16 mouse cellular contexts compared by ENCODE assay signal in the genomic region with DNA sequence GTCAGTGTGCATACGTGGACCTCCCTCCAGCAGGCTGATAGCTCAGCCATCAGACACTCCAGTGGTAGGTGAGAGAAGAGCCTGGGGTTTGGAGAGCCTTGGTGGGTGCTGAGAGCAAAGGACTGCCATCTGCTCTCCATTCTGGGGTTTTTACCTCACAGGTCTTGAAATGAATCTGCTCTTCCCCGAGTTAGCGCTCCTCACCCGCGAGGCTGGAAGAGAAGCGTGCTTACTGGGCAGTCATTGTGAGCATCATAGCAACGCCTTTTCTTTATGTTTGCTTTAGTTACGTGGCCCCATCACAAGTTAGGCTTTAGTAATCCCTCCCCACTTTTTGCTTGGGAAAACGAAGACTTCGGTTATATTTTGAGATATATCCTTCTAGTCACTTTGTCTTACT. TPM values are rescaled to one million over a fixed set of nuclear protein-coding genes. Genes with fewer than 3 reads are reported as not detected.
DNase-seq lines count a peak whose midpoint lies in the region.
"Had no signal": no experiment of that assay in that cellular context is flagged by ENCODE, and none has a peak within 500 bp of the region (broad histone marks: within the 10 kb centered on the region; RNA-seq: fewer than 3 reads in every experiment).

No protein-coding gene starts in this region.

- intact Hi-C loops in left cerebral cortex, postnatal 14 days (cut with DNase I) = no loop called here

- peak; percentile 41 for DNase-seq in thymus, postnatal 4 days
- DNase-seq in thymus, postnatal 0 days (ENCODE audit: low spot score) = no peak
- DNase-seq in CD4-positive helper T cell, adult 2 months (ENCODE audit: low read depth, low spot score) = peak; percentile 36
- peak; percentile 55 for DNase-seq in induced T-regulatory cell, adult 2 months (ENCODE audit: low read depth)
- no peak for DNase-seq in left cerebral cortex, postnatal 14 days (ENCODE audit: low spot score in 2 of 2)
- no peak for DNase-seq in layer of hippocampus, adult 18-20 months (ENCODE audit: low spot score in 2 of 2)
- DNase-seq: adrenal gland, adult 2 months; adrenal gland, postnatal 14 days; cerebellum, adult 11-12 months; cerebellum, adult 8-10 months; cerebellum, postnatal 10 days; gastrocnemius, postnatal 10 days; gastrocnemius, postnatal 36 days; heart, adult 2 months; heart, postnatal 14 days; heart, postnatal 4 days had no signal

RNA-seq across cellular contexts. Expression of a gene that starts 17.7 kb away (rescaled TPM):
- 31.2 and 33.5 TPM in 2 replicates for polyA plus RNA-seq in thymus, postnatal 0 days (2015; fragmentation: Nextera tagmentation; extraction: Ambion mirVana)
- total RNA-seq in left cerebral cortex, postnatal 14 days (2021) = 1 to 10 TPM; 7.2 to 7.4 TPM
- 1 to 10 TPM; 7.5 to 8.0 TPM for total RNA-seq in layer of hippocampus, adult 18-20 months (2021)

RNA-seq across cellular contexts. Expression of a gene that starts 34.6 kb away (rescaled TPM):
- polyA plus RNA-seq in thymus, postnatal 0 days (2015; fragmentation: Nextera tagmentation; extraction: Ambion mirVana) = 57.7 and 58.4 TPM in 2 replicates
- 10 to 100 TPM; 39.1 to 40.3 TPM for total RNA-seq in left cerebral cortex, postnatal 14 days (2021)
- 10 to 100 TPM; 69.7 to 73.0 TPM for total RNA-seq in layer of hippocampus, adult 18-20 months (2021)

Comparison
In these comparisons a context has a peak if more than half of its experiments do, and no peak if none do; other contexts are left out.
1. DNase-seq: peak in thymus, postnatal 4 days (single experiment), CD4-positive helper T cell, adult 2 months (single experiment) and induced T-regulatory cell, adult 2 months (single experiment); none in thymus, postnatal 0 days (single experiment), left cerebral cortex, postnatal 14 days (0 of 2) and layer of hippocampus, adult 18-20 months (0 of 2).